Comparison of ENCODE assay signal across 24 mouse cellular contexts in genomic region chr16:65441954-65442353, GRCm38 (mm10).
"Had no signal": no experiment of that assay in that cellular context is flagged by ENCODE, and none has a peak within 500 bp of the region (broad histone marks: within the 10 kb centered on the region; RNA-seq: fewer than 3 reads in every experiment).

No protein-coding gene starts in this region.

- H3K9me3 ChIP-seq: heart, embryonic 10.5 days; heart, embryonic 12.5 days; hindbrain, embryonic 10.5 days; hindbrain, embryonic 12.5 days; intestine, embryonic 15.5 days; limb, embryonic 10.5 days; limb, embryonic 12.5 days had no signal

- H3K4me1 ChIP-seq: heart, embryonic 10.5 days; heart, embryonic 12.5 days; hindbrain, embryonic 10.5 days; hindbrain, embryonic 12.5 days; intestine, embryonic 15.5 days; limb, embryonic 10.5 days; limb, embryonic 12.5 days had no signal

- ATAC-seq: forebrain, embryonic 16.5 days; hindbrain, embryonic 16.5 days; inflammation-experienced regulatory T-cells, adult 6 months; intestine, embryonic 15.5 days; intestine, postnatal 0 days had no signal

- H3K4me3 ChIP-seq: heart, embryonic 10.5 days; heart, embryonic 12.5 days; hindbrain, embryonic 10.5 days; hindbrain, embryonic 12.5 days; intestine, embryonic 15.5 days; layer of hippocampus, adult 2 months; left cerebral cortex, adult 2 months; limb, embryonic 10.5 days; limb, embryonic 12.5 days had no signal

- H3K9ac ChIP-seq: heart, embryonic 12.5 days; hindbrain, embryonic 12.5 days; hindbrain, embryonic 14.5 days; intestine, embryonic 15.5 days; limb, embryonic 12.5 days had no signal

- H3K27me3 ChIP-seq: heart, embryonic 12.5 days; hindbrain, embryonic 12.5 days; intestine, embryonic 15.5 days; limb, embryonic 12.5 days had no signal

- DNase-seq: gastrocnemius, postnatal 10 days; gastrocnemius, postnatal 25 days; heart, adult 18-20 months; heart, postnatal 10 days; heart, postnatal 4 days; kidney, adult 18-20 months; kidney, adult 8-10 months; kidney, postnatal 10 days; kidney, postnatal 25 days; kidney, postnatal 4 days had no signal

- H3K36me3 ChIP-seq: heart, embryonic 10.5 days; heart, embryonic 12.5 days; hindbrain, embryonic 10.5 days; hindbrain, embryonic 12.5 days; intestine, embryonic 15.5 days; limb, embryonic 10.5 days; limb, embryonic 12.5 days had no signal

- H3K4me2 ChIP-seq: heart, embryonic 12.5 days; hindbrain, embryonic 12.5 days; hindbrain, embryonic 14.5 days; intestine, embryonic 15.5 days; limb, embryonic 12.5 days had no signal

- H3K27ac ChIP-seq: heart, embryonic 10.5 days; hindbrain, embryonic 10.5 days; hindbrain, embryonic 12.5 days; hindbrain, embryonic 14.5 days; intestine, embryonic 15.5 days; layer of hippocampus, adult 2 months; left cerebral cortex, adult 2 months; limb, embryonic 10.5 days; limb, embryonic 12.5 days had no signal
